Mouse (Mus musculus): ENCODE data around the gene Iqck. TPM values are rescaled to one million over a fixed set of nuclear protein-coding genes. Genes with fewer than 3 reads are reported as not detected.

Iqck gene
- polyA plus RNA-seq, 1 experiment from 2014 or later = 4.1 TPM

GRCm38 (mm10) chr7:118937469-118938387, 82.2 kb downstream of the Iqck start:
- Histone ChIP-seq H3K27me3 (no peaks in the 10 kb centered on the region), H3K4me1 (replicated peaks) (peaks cover 11% of the 10 kb centered on the region), H3K9me3 (no peaks in the 10 kb centered on the region), H3K4me3 (replicated peaks) (no peak overlapping the region), H3K27ac (no peak overlapping the region), H3K4me2 (replicated peaks) (no peak overlapping the region), H3K36me3 (no peaks in the 10 kb centered on the region), H3K9ac (replicated peaks) (no peak overlapping the region)
- 74% methylated on average over 11 of the region's 11 CpGs for WGBS
- ATAC-seq = no peak

DNA sequence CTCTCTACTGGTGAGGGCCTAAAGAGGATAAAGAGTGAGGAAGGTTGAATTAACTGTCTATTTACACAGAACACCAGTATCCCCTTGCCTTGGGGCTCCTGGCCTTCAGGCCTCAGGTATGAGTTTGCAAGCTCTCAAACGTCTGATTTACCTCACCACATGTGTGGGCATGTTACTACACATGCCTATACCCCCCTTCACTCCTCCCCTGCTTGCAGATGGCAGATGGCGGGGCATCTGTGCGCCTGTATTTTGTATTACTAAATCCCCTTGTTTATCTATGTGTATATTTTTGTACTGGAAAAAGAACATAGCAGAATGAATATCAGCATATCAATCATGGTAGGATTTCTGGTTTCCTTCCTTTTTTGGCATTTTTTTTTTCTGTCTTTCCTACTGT, 86.7 kb downstream of the Iqck start:
- no peak overlapping the region for H3K9ac ChIP-seq (replicated peaks)
- H3K4me2 ChIP-seq (replicated peaks) = no peak overlapping the region
- no peaks in the 10 kb centered on the region for H3K27me3 ChIP-seq
- ATAC-seq = no peak
- 81% methylated on average over 3 of the region's 3 CpGs for WGBS
- H3K9me3 ChIP-seq = no peaks in the 10 kb centered on the region
- H3K36me3 ChIP-seq = no peaks in the 10 kb centered on the region
- no peak overlapping the region for H3K27ac ChIP-seq
- H3K4me3 ChIP-seq (replicated peaks) = no peak overlapping the region
- peaks cover under 1% of the 10 kb centered on the region; the same call in 1 of the 2 replicates for H3K4me1 ChIP-seq (replicated peaks)

DNA sequence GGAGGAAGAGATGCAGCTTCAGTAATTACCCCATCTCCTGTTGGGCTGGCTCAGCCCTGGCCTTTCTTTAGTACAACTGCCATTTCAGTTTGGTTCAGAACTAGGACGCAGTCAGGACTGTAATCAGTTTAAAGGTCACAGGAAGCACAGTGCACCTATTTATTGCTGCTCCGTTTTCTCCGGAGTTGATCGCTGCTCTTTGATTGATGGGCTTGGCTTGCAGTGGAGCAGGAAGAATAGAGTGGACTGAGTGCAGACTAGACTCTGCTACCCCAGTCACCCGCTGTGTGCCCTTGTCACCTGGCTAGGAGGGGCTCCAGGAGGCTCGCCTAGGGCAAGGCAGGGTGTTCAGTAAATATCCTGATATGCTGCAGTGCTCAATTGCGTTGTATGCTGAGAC, 87.6 kb downstream of the Iqck start:
- no peak for ATAC-seq
- H3K4me3 ChIP-seq (replicated peaks) = no peak overlapping the region
- no peaks in the 10 kb centered on the region for H3K4me1 ChIP-seq (replicated peaks)
- no peaks in the 10 kb centered on the region for H3K36me3 ChIP-seq
- no peaks in the 10 kb centered on the region for H3K9me3 ChIP-seq
- H3K27ac ChIP-seq = no peak overlapping the region; the same call in 1 of the 2 replicates
- 68% methylated on average over 7 of the region's 7 CpGs for WGBS
- no peak overlapping the region for H3K9ac ChIP-seq (replicated peaks)
- H3K27me3 ChIP-seq = no peaks in the 10 kb centered on the region
- no peak overlapping the region for H3K4me2 ChIP-seq (replicated peaks)

GRCm38 (mm10) chr7:118944884-118945283, 89.3 kb downstream of the Iqck start:
- no peaks in the 10 kb centered on the region for H3K27me3 ChIP-seq
- no peak overlapping the region for H3K4me2 ChIP-seq (replicated peaks)
- H3K4me1 ChIP-seq (replicated peaks) = no peaks in the 10 kb centered on the region
- no peak overlapping the region for H3K27ac ChIP-seq
- ATAC-seq = no peak
- H3K4me3 ChIP-seq (replicated peaks) = no peak overlapping the region
- 27% methylated on average over 2 of the region's 2 CpGs for WGBS
- H3K9ac ChIP-seq (replicated peaks) = no peak overlapping the region
- no peaks in the 10 kb centered on the region for H3K36me3 ChIP-seq
- H3K9me3 ChIP-seq = no peaks in the 10 kb centered on the region

GRCm38 (mm10) chr7:118947241-118947640, 91.7 kb downstream of the Iqck start:
- 59% methylated on average over 3 of the region's 3 CpGs for WGBS

DNA sequence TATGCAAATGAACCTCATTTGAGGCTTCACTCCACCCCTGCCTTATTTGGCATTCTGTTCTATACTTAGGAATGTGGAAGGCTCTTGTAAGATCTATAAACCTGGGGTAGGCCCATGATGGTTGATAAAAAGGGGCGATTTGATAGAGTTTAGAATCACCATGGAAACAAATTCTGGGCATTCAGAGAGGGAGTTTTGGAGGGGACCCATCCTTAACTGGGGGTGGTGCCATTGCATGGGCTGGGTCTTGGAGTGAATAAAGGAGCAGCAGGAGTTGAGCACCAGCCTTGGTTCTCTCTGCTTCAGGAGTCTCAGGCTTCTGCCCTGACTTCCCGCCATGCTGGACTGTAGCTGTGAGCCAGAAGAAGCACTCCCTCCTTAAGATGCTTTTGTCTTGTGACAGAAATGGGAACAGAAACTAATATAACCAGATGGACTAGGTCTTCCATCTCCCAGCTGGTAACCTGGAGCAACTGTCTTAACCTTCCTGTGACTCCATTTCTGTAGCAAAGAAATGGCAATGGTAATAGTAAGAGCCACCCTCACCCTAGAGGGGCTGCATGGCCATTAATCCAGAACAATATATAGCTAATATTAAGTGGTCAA, 93.2 kb downstream of the Iqck start:
- Histone ChIP-seq H3K4me2 (replicated peaks) (no peak overlapping the region), H3K27me3 (no peaks in the 10 kb centered on the region), H3K9me3 (no peaks in the 10 kb centered on the region), H3K27ac (no peak overlapping the region), H3K4me3 (replicated peaks) (no peak overlapping the region), H3K4me1 (replicated peaks) (no peaks in the 10 kb centered on the region), H3K9ac (replicated peaks) (no peak overlapping the region), H3K36me3 (no peaks in the 10 kb centered on the region)
- 45% methylated on average over 2 of the region's 2 CpGs for WGBS
- ATAC-seq = no peak

More at GRCm38 (mm10) chr7:118947241-118947640, 91.7 kb downstream of the Iqck start:
- H3K9ac ChIP-seq (replicated peaks) = no peak overlapping the region
- no peaks in the 10 kb centered on the region for H3K9me3 ChIP-seq
- H3K4me2 ChIP-seq (replicated peaks) = no peak overlapping the region
- H3K27me3 ChIP-seq = no peaks in the 10 kb centered on the region
- H3K4me1 ChIP-seq (replicated peaks) = no peaks in the 10 kb centered on the region
- no peak overlapping the region for H3K27ac ChIP-seq
- H3K36me3 ChIP-seq = no peaks in the 10 kb centered on the region
- H3K4me3 ChIP-seq (replicated peaks) = no peak overlapping the region
- ATAC-seq = no peak

- Histone ChIP-seq H3K4me2 (replicated peaks) (no peak overlapping the region), H3K4me1 (replicated peaks) (no peaks in the 10 kb centered on the region), H3K27me3 (no peaks in the 10 kb centered on the region), H3K36me3 (no peaks in the 10 kb centered on the region), H3K9me3 (no peaks in the 10 kb centered on the region), H3K4me3 (replicated peaks) (no peak overlapping the region), H3K27ac (no peak overlapping the region), H3K9ac (replicated peaks) (no peak overlapping the region)
- ATAC-seq = no peak
- 56% methylated on average over 7 of the region's 7 CpGs for WGBS
These were observed 94.2 kb downstream of the Iqck start for GRCm38 (mm10) chr7:118949749-118950148.

- no peak overlapping the region for H3K9ac ChIP-seq (replicated peaks)
- H3K36me3 ChIP-seq = no peaks in the 10 kb centered on the region
- no peak for ATAC-seq
- no peak overlapping the region for H3K4me3 ChIP-seq (replicated peaks)
- H3K4me2 ChIP-seq (replicated peaks) = no peak overlapping the region
- 67% methylated on average over 11 of the region's 11 CpGs for whole genome bisulfite sequencing
- no peaks in the 10 kb centered on the region for H3K9me3 ChIP-seq
- no peaks in the 10 kb centered on the region for H3K4me1 ChIP-seq (replicated peaks)
- no peak overlapping the region for H3K27ac ChIP-seq
- no peaks in the 10 kb centered on the region for H3K27me3 ChIP-seq
These were observed 98.2 kb downstream of the Iqck start for GRCm38 (mm10) chr7:118953626-118954282.

DNA sequence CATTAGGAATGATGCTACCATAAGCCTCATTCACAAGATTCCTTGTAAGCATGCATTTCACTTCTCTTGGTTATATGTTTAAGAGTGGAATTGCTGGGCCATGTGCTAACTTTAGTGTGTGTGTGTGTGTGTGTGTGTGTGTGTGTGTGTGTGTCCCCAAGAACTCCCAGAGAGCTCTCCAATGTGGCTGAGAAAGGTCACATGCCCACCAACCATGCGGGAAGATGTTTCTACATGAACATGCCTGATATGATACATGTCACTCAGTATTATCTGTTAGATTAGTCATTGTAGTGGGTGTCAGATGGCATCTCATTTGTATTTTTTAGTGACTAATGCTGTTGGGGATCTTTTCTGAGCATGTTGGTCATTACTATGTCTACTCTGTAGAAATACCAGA, 99.4 kb downstream of the Iqck start:
- H3K27me3 ChIP-seq = no peaks in the 10 kb centered on the region
- H3K36me3 ChIP-seq = no peaks in the 10 kb centered on the region
- 93% methylated on average over 1 of the region's 1 CpGs for WGBS
- H3K9me3 ChIP-seq = no peaks in the 10 kb centered on the region
- no peak overlapping the region for H3K4me3 ChIP-seq (replicated peaks)
- no peak overlapping the region for H3K27ac ChIP-seq
- no peak overlapping the region for H3K4me2 ChIP-seq (replicated peaks)
- H3K4me1 ChIP-seq (replicated peaks) = no peaks in the 10 kb centered on the region
- no peak for ATAC-seq
- H3K9ac ChIP-seq (replicated peaks) = no peak overlapping the region

DNA sequence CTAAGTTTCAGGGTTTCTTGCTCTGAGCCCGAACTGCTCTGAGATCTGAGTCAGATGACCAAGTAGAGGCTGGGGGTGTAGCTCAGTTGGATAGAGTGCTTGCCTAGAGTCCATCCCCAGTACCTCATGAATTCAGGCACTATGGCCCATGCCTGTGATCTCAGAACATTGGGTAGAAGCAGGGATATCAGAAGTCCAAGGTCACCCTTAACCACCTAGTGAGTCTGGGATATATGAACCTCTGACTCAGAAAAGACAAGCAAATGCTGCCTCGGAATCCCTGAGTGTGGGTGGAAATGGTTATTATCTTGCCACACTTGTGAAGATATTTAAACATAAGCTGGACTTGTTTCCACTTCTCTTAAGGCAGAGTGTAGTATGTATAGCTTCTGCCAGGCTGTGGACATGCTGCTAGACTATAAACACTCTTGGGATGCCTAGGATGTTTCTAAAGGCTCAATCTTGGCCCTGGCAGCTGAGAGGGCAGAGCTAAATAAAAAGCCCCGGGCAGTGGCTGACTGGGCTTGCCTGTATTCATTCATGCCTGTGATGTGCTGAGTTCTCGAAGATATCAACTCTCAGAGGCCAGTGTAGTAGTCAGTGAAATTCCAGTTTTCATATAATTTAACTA, 101.2 kb downstream of the Iqck start:
- WGBS = 85% methylated on average over 4 of the region's 4 CpGs
- no peaks in the 10 kb centered on the region for H3K27me3 ChIP-seq
- no peak overlapping the region for H3K4me3 ChIP-seq (replicated peaks)
- ATAC-seq = no peak
- H3K27ac ChIP-seq = no peak overlapping the region
- H3K9ac ChIP-seq (replicated peaks) = no peak overlapping the region
- no peak overlapping the region for H3K4me2 ChIP-seq (replicated peaks)
- no peaks in the 10 kb centered on the region for H3K4me1 ChIP-seq (replicated peaks)
- no peaks in the 10 kb centered on the region for H3K36me3 ChIP-seq
- no peaks in the 10 kb centered on the region for H3K9me3 ChIP-seq

DNA sequence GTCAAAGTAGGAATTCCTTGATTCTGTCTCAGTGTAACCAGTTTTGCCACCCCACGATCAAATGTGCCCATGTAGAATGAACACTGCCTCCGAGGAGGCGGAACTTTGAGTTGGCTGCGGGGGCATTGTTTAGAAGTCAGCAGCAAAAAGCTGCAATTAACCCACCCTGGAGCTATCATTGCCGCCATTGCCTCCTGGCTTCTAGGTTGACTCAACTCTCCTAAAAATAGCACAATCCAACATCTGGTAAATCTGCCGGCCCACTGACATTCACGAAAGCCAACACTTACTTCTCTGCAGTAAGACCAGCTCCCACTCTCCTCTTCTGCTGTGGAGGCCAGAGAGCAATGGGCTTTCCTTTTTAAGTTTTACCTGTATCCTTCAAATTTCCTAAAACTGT, 103.7 kb downstream of the Iqck start:
- Histone ChIP-seq H3K9ac (replicated peaks) (no peak overlapping the region), H3K4me1 (replicated peaks) (no peaks in the 10 kb centered on the region), H3K4me2 (replicated peaks) (no peak overlapping the region), H3K27ac (no peak overlapping the region), H3K36me3 (no peaks in the 10 kb centered on the region), H3K9me3 (no peaks in the 10 kb centered on the region), H3K4me3 (replicated peaks) (no peak overlapping the region), H3K27me3 (no peaks in the 10 kb centered on the region)
- ATAC-seq = no peak
- WGBS = 87% methylated on average over 7 of the region's 7 CpGs

DNA sequence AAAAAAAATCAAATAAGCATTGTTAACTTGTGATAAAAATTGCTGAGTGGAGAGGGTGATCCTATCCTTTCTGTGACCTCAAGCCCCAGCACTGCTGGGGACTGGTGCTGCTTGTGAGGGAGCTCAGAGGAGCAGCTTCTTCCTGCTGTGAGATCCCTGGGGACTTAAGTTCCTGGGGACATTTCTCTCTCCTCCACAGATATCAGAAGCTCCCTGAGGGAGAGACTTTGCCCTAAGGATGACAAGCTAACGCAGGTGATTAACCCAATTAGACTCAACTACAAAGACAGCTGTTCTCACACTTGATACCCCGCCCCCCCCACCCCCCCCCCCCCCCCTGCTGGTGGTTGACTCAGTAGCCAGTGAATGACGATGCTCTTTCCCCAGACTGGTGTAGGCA, 109.2 kb downstream of the Iqck start:
- H3K36me3 ChIP-seq = 0 out of 2 replicates have a peak, but pooled peaks cover 3% of the 10 kb centered on the region
- 0% methylated on average over 3 of the region's 3 CpGs for WGBS

More for the DNA sequence above, 109.2 kb downstream of the Iqck start:
- H3K4me2 ChIP-seq (replicated peaks) = no peak overlapping the region
- H3K27me3 ChIP-seq = no peaks in the 10 kb centered on the region
- no peaks in the 10 kb centered on the region for H3K9me3 ChIP-seq
- peaks cover 8% of the 10 kb centered on the region; the same call in 1 of the 2 replicates for H3K4me1 ChIP-seq (replicated peaks)
- no peak overlapping the region for H3K27ac ChIP-seq
- H3K9ac ChIP-seq (replicated peaks) = no peak overlapping the region
- no peak overlapping the region for H3K4me3 ChIP-seq (replicated peaks)
- no peak for ATAC-seq
